Mouse (Mus musculus) liver, adult 2 months (tissue): Measurements from ENCODE around the gene Klhl8.

Source experiments
- CTCF ChIP-seq: fragments of 200-500 bp; IDR thresholded peaks from 2 replicates; pipeline ENCODE4 v1.5.1; 2011; ENCODE audit warnings: low read depth, low read length, control low read depth
- POLR2A ChIP-seq: fragments of 200-500 bp; IDR thresholded peaks from 2 replicates; pipeline ENCODE4 v1.6.1; 2011; ENCODE audit warnings: low read length, control low read depth; ENCODE audit not compliant: insufficient read depth; ENCODE audit errors: extremely low read depth

- TF ChIP-seq CTCF: no peak
- no peak for TF ChIP-seq POLR2A
Measured at GRCm38 (mm10) chr5:103814551-103815248, 96.4 kb downstream of the Klhl8 start.
